Mouse (Mus musculus): Measurements from ENCODE around the gene B4galnt3. TPM values are rescaled to one million over a fixed set of nuclear protein-coding genes. Genes with fewer than 3 reads are reported as not detected.

The B4galnt3 gene
- polyA plus RNA-seq, 1 experiment = 15.8 TPM

GRCm38 (mm10) chr6:120206586-120206985 lies 87.8 kb downstream of the B4galnt3 start:
- Histone ChIP-seq H3K27ac (ENCODE audit: insufficient read depth, low read depth, low read length) (no peak overlapping the region), H3K27me3 (ENCODE audit: control insufficient read depth, insufficient read depth, low read length) (no peaks in the 10 kb centered on the region), H3K36me3 (ENCODE audit: control insufficient read depth, insufficient read depth, low read length) (peaks cover 14% of the 10 kb centered on the region), H3K4me1 (ENCODE audit: control insufficient read depth, insufficient read depth, insufficient read length, low read length) (no peaks in the 10 kb centered on the region), H3K4me3 (ENCODE audit: low read depth, low read length) (no peak overlapping the region)
- WGBS = 84% methylated on average over 5 of the region's 5 CpGs
- TF ChIP-seq CTCF (IDR thresholded peaks at IDR 0.05; ENCODE audit: extremely low read depth, insufficient read length, insufficient replicate concordance, low read depth, low read length) = no peak
- TF ChIP-seq POLR2A (IDR thresholded peaks at IDR 0.05; ENCODE audit: low read depth, low read length) = no peak

GRCm38 (mm10) chr6:120202406-120202805 lies 92.0 kb downstream of the B4galnt3 start:
- WGBS = 90% methylated on average over 8 of the region's 8 CpGs
- Histone ChIP-seq H3K36me3 (ENCODE audit: control insufficient read depth, insufficient read depth, low read length) (peaks cover 10% of the 10 kb centered on the region), H3K27ac (ENCODE audit: insufficient read depth, low read depth, low read length) (no peak overlapping the region), H3K27me3 (ENCODE audit: control insufficient read depth, insufficient read depth, low read length) (no peaks in the 10 kb centered on the region), H3K4me1 (ENCODE audit: control insufficient read depth, insufficient read depth, insufficient read length, low read length) (no peaks in the 10 kb centered on the region; the same call in 1 of the 2 replicates), H3K4me3 (ENCODE audit: low read depth, low read length) (no peak overlapping the region)
- TF ChIP-seq POLR2A (IDR thresholded peaks at IDR 0.05; ENCODE audit: low read depth, low read length) = no peak
- TF ChIP-seq CTCF (IDR thresholded peaks at IDR 0.05; ENCODE audit: extremely low read depth, insufficient read length, insufficient replicate concordance, low read depth, low read length) = no peak

GRCm38 (mm10) chr6:120201956-120202355 lies 92.4 kb downstream of the B4galnt3 start:
- TF ChIP-seq POLR2A (IDR thresholded peaks at IDR 0.05; ENCODE audit: low read depth, low read length) (no peak), CTCF (IDR thresholded peaks at IDR 0.05; ENCODE audit: extremely low read depth, insufficient read length, insufficient replicate concordance, low read depth, low read length) (no peak)
- 74% methylated on average over 6 of the region's 6 CpGs for WGBS
- Histone ChIP-seq H3K27ac (ENCODE audit: insufficient read depth, low read depth, low read length) (no peak overlapping the region), H3K4me3 (ENCODE audit: low read depth, low read length) (no peak overlapping the region), H3K36me3 (ENCODE audit: control insufficient read depth, insufficient read depth, low read length) (peaks cover 9% of the 10 kb centered on the region), H3K4me1 (ENCODE audit: control insufficient read depth, insufficient read depth, insufficient read length, low read length) (no peaks in the 10 kb centered on the region; the same call in 1 of the 2 replicates), H3K27me3 (ENCODE audit: control insufficient read depth, insufficient read depth, low read length) (no peaks in the 10 kb centered on the region)

- H3K4me3 ChIP-seq (ENCODE audit: low read depth, low read length) = no peak overlapping the region
- TF ChIP-seq CTCF (IDR thresholded peaks at IDR 0.05; ENCODE audit: extremely low read depth, insufficient read length, insufficient replicate concordance, low read depth, low read length) (no peak), POLR2A (IDR thresholded peaks at IDR 0.05; ENCODE audit: low read depth, low read length) (no peak)
- H3K4me1 ChIP-seq (ENCODE audit: control insufficient read depth, insufficient read depth, insufficient read length, low read length) = no peaks in the 10 kb centered on the region; the same call in 1 of the 2 replicates
- WGBS = 29% methylated on average over 10 of the region's 10 CpGs
- no peaks in the 10 kb centered on the region for H3K27me3 ChIP-seq (ENCODE audit: control insufficient read depth, insufficient read depth, low read length)
- H3K36me3 ChIP-seq (ENCODE audit: control insufficient read depth, insufficient read depth, low read length) = no peaks in the 10 kb centered on the region; the same call in 1 of the 2 replicates
- no peak overlapping the region for H3K27ac ChIP-seq (ENCODE audit: insufficient read depth, low read depth, low read length)
Measured at GRCm38 (mm10) chr6:120199638-120200394, 94.5 kb downstream of the B4galnt3 start.

GRCm38 (mm10) chr6:120197964-120198363 lies 96.4 kb downstream of the B4galnt3 start:
- Histone ChIP-seq H3K4me1 (ENCODE audit: control insufficient read depth, insufficient read depth, insufficient read length, low read length) (peaks cover 4% of the 10 kb centered on the region; the same call in 1 of the 2 replicates), H3K27me3 (ENCODE audit: control insufficient read depth, insufficient read depth, low read length) (no peaks in the 10 kb centered on the region), H3K36me3 (ENCODE audit: control insufficient read depth, insufficient read depth, low read length) (no peaks in the 10 kb centered on the region), H3K27ac (ENCODE audit: insufficient read depth, low read depth, low read length) (no peak overlapping the region), H3K4me3 (ENCODE audit: low read depth, low read length) (no peak overlapping the region)
- TF ChIP-seq CTCF (IDR thresholded peaks at IDR 0.05; ENCODE audit: extremely low read depth, insufficient read length, insufficient replicate concordance, low read depth, low read length) (peak; percentile 97; the same call in 1 of the 2 replicates), POLR2A (IDR thresholded peaks at IDR 0.05; ENCODE audit: low read depth, low read length) (no peak)
- WGBS = 35% methylated on average over 9 of the region's 9 CpGs

GRCm38 (mm10) chr6:120196837-120197236 lies 97.5 kb downstream of the B4galnt3 start:
- WGBS = 31% methylated on average over 2 of the region's 2 CpGs
- H3K27ac ChIP-seq (ENCODE audit: insufficient read depth, low read depth, low read length) = no peak overlapping the region
- no peaks in the 10 kb centered on the region for H3K36me3 ChIP-seq (ENCODE audit: control insufficient read depth, insufficient read depth, low read length)
- H3K4me1 ChIP-seq (ENCODE audit: control insufficient read depth, insufficient read depth, insufficient read length, low read length) = peaks cover 9% of the 10 kb centered on the region
- H3K4me3 ChIP-seq (ENCODE audit: low read depth, low read length) = no peak overlapping the region
- no peaks in the 10 kb centered on the region for H3K27me3 ChIP-seq (ENCODE audit: control insufficient read depth, insufficient read depth, low read length)
- TF ChIP-seq CTCF (IDR thresholded peaks at IDR 0.05; ENCODE audit: extremely low read depth, insufficient read length, insufficient replicate concordance, low read depth, low read length) (peak; percentile 23; the same call in 1 of the 2 replicates), POLR2A (IDR thresholded peaks at IDR 0.05; ENCODE audit: low read depth, low read length) (no peak)

GRCm38 (mm10) chr6:120194963-120195362 lies 99.4 kb downstream of the B4galnt3 start:
- Histone ChIP-seq H3K4me1 (ENCODE audit: control insufficient read depth, insufficient read depth, insufficient read length, low read length) (peaks cover 10% of the 10 kb centered on the region), H3K27ac (ENCODE audit: insufficient read depth, low read depth, low read length) (no peak overlapping the region), H3K36me3 (ENCODE audit: control insufficient read depth, insufficient read depth, low read length) (no peaks in the 10 kb centered on the region), H3K4me3 (ENCODE audit: low read depth, low read length) (no peak overlapping the region), H3K27me3 (ENCODE audit: control insufficient read depth, insufficient read depth, low read length) (no peaks in the 10 kb centered on the region)
- TF ChIP-seq POLR2A (IDR thresholded peaks at IDR 0.05; ENCODE audit: low read depth, low read length) (no peak), CTCF (IDR thresholded peaks at IDR 0.05; ENCODE audit: extremely low read depth, insufficient read length, insufficient replicate concordance, low read depth, low read length) (no peak)
- WGBS = 24% methylated on average over 7 of the region's 7 CpGs

Data from small intestine, adult 2 months (tissue).